Mouse (Mus musculus) forebrain, embryonic 14.5 days (tissue): ENCODE measurements at regions not wholly inside any gene's neighbourhood (a gene's known extent, or its start where the extent isn't known, plus 50 kb on each side); places are given as distances from the start of the nearest gene placed in this dataset.
A peak's percentile ranks its signal among the peaks of the same experiment; 100 is the strongest.

ENCODE experiments used
- ATAC-seq: fragments of 200-750 bp; cut with Nextera tagmentation; 2 replicates; pipeline ENCODE4 v1.8.0; 2017; ENCODE audit warnings: mild to moderate bottlenecking, moderate library complexity
- DNase-seq: peaks from one replicate; pipeline ENCODE4 v3.0.0-alpha.2; 2015; ENCODE audit warnings: low spot score
- H3K27ac ChIP-seq: fragments of 300-500 bp; sonication (generic); 2 replicates; pipeline ENCODE4 v1.5.1; 2014; ENCODE audit warnings: low read depth, mild to moderate bottlenecking, control low read depth, low read length, moderate library complexity
- H3K27me3 ChIP-seq: fragments of 300-500 bp; sonication (generic); replicated peaks from 2 replicates; pipeline ENCODE4 v1.6.1; 2014; ENCODE audit warnings: low read length, control low read depth, mixed read lengths; ENCODE audit not compliant: control insufficient read depth, insufficient read depth
- H3K36me3 ChIP-seq: fragments of 300-500 bp; sonication (generic); 2 replicates; pipeline ENCODE4 v1.6.1; 2014; ENCODE audit warnings: low read length, control low read depth; ENCODE audit not compliant: control insufficient read depth, insufficient read depth
- H3K4me1 ChIP-seq: fragments of 300-500 bp; sonication (generic); 2 replicates; pipeline ENCODE4 v1.6.1; 2014; ENCODE audit warnings: antibody characterized with exemption, low read length, control low read depth; ENCODE audit not compliant: control insufficient read depth, insufficient read depth
- H3K4me2 ChIP-seq: fragments of 300-500 bp; sonication (generic); 2 replicates; pipeline ENCODE4 v1.6.1; 2014; ENCODE audit warnings: mild to moderate bottlenecking, control low read depth, low read length
- H3K4me3 ChIP-seq: fragments of 300-500 bp; sonication (generic); 2 replicates; pipeline ENCODE4 v1.5.1; 2014; ENCODE audit warnings: low read depth, low read length, control low read depth
- H3K9ac ChIP-seq: fragments of 300-500 bp; sonication (generic); 2 replicates; pipeline ENCODE4 v1.6.1; 2014; ENCODE audit warnings: mild to moderate bottlenecking, low read length, control low read depth, moderate library complexity
- H3K9me3 ChIP-seq: fragments of 300-500 bp; sonication (generic); replicated peaks from 2 replicates; pipeline ENCODE4 v1.6.1; 2016; ENCODE audit warnings: low read length, control low read depth, mixed read lengths; ENCODE audit not compliant: control insufficient read depth
- WGBS: fragments of 180-500 bp; shearing (Covaris S2); extraction: QIAGEN DNeasy Blood & Tissue Kit; methylation state at CpG from one replicate; pipeline ENCODE4 v1.1.7; 2014; 5-methylcytosine and 5-hydroxymethylcytosine counted together

DNA sequence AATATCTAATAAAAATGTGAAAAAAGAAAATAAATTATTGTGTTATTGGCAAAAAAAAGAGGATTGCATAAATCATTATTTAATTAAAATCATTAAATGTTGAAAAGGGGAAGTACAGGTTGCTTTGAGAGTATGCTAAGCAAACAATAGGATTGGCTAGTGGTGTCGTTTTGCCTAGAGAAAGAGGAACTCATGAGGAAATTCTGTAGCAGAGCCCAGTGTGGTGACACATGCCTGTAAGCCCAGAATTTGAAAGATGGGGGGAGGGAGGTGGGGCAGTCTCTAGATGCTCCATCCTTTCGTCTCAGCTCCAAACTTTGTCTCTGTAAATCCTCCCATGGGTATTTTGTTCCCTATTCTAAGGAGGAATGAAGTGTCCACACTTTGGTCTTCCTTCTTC lies 388.3 kb downstream of the Rpl36a-ps1 start:
- Histone ChIP-seq H3K4me2 (no peak overlapping the region), H3K36me3 (no peaks in the 10 kb centered on the region), H3K27me3 (no peaks in the 10 kb centered on the region), H3K9me3 (no peaks in the 10 kb centered on the region), H3K27ac (no peak overlapping the region), H3K4me3 (no peak overlapping the region), H3K4me1 (no peaks in the 10 kb centered on the region), H3K9ac (no peak overlapping the region)
- ATAC-seq (no peak), DNase-seq (no peak)
- 62% methylated on average over 2 of the region's 2 CpGs for WGBS

DNA sequence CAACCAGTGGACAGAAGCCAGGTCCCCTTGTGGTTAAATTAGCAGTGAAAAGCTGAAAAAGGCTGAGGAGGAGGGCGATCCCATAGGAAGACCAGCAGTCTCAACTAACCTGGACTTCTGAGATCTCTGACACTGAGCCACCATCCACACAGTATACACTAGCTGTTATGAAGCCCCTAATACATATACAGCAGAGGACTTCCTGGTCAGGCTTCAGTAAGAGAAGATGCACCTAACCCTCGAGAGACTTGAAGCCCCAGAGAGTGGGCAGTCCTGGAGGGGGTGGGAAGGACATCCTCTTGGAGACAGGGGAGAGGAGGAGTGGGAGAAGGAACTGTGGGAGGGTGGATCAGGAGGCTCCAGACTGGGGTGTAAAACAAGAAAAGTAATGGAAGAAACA lies 397.9 kb downstream of the Rpl36a-ps1 start:
- WGBS, result 88% methylated on average over 2 of the region's 2 CpGs
- Histone ChIP-seq H3K4me3 (no peak overlapping the region), H3K36me3 (no peaks in the 10 kb centered on the region), H3K4me1 (no peaks in the 10 kb centered on the region), H3K4me2 (no peak overlapping the region), H3K27me3 (no peaks in the 10 kb centered on the region), H3K9me3 (no peaks in the 10 kb centered on the region), H3K27ac (no peak overlapping the region), H3K9ac (no peak overlapping the region)
- ATAC-seq, result no peak
- no peak for DNase-seq

DNA sequence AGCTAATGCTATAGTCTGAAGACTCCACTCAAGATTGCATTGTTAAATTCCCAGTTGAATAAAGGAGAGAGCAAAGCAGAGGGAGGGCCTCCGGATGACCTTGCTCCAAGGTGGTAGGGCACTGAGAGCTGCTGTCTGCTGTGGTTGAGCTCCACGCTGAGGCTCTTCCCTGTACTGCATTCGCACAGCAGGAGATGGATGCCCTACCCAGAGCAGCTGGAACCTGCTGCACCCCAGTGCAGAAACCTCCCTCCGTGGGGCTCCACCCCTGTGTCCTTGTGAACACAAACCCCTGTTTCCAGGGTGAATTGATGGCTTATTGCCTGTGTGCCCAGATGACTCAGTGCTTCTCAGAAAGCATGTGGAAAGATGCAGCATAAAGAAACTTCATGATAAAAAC lies 404.3 kb downstream of the Rpl36a-ps1 start:
- no peak overlapping the region for H3K4me2 ChIP-seq
- WGBS, result 5% methylated on average over 4 of the region's 4 CpGs
- H3K4me1 ChIP-seq, result no peaks in the 10 kb centered on the region
- no peaks in the 10 kb centered on the region for H3K9me3 ChIP-seq
- H3K27me3 ChIP-seq, result no peaks in the 10 kb centered on the region
- H3K4me3 ChIP-seq, result no peak overlapping the region
- ATAC-seq (peak; percentile 63), DNase-seq (peak; percentile 22)
- H3K36me3 ChIP-seq, result no peaks in the 10 kb centered on the region
- H3K9ac ChIP-seq, result no peak overlapping the region
- H3K27ac ChIP-seq, result no peak overlapping the region

DNA sequence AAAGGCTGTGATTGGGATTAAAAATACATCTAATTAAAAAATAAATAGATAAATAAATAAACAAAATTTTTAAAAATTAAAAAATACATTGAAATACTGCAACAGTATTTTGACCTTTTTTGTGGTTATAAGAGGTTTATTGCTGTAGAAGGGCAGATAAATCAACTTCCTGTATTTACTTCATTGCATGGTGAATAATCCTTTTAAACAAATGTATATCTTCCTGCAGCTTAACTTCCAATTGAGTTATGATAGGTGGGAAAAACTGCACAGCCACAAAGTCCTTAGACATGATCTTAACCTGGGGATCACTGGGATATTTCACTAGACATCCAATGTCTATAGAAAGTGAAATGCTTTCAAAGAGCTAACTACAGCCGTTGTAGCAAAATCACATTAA lies 402.1 kb upstream of the Dach1 start:
- Histone ChIP-seq H3K9ac (no peak overlapping the region), H3K27me3 (no peaks in the 10 kb centered on the region), H3K4me2 (no peak overlapping the region), H3K4me3 (no peak overlapping the region), H3K9me3 (no peaks in the 10 kb centered on the region), H3K4me1 (no peaks in the 10 kb centered on the region), H3K36me3 (no peaks in the 10 kb centered on the region), H3K27ac (no peak overlapping the region)
- DNase-seq, result no peak
- ATAC-seq, result no peak
- WGBS, result 95% methylated on average over 1 of the region's 1 CpGs

DNA sequence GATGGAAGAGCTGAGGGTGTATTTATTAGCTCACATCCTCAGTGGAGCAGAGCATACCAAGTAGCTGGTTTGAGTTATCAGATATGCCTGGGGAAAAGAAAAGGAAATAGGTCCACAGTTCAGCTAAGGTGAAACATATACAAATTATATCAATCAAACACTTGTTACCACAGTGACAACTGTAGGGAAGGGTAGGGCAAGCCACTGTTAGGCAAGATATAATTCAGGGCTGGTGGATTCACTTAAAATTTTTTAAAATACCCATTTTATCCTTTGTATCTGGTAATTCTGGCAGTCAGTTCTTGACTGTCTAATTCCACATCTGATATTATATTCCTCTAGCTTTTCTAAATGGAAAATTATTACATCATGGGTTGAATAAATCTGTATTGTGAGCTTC lies 392.4 kb upstream of the Dach1 start:
- no peak for ATAC-seq

DNA sequence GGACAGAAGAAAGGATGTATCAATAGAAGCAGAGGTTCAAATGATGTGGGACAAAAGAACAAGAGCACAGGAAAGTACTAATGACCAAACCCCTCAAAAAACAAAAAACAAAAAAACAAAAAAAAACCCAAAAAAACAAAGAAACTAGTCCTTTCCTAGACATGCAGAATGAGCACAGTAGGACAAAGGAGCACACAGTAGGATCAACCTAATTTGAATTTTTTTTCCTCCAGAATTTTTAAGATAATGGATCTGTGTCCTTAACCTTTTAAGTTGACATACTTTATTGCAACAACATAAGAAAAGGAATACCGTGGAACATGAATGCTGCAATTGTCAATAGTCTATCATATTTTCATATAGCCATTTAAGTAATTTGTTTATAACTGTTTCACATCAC lies 370.2 kb upstream of the Dach1 start:
- Histone ChIP-seq H3K4me3 (no peak overlapping the region), H3K4me2 (no peak overlapping the region), H3K27me3 (no peaks in the 10 kb centered on the region), H3K9me3 (no peaks in the 10 kb centered on the region), H3K27ac (no peak overlapping the region), H3K36me3 (no peaks in the 10 kb centered on the region), H3K9ac (no peak overlapping the region), H3K4me1 (peaks cover 8% of the 10 kb centered on the region; the same call in 1 of the 2 replicates)
- DNase-seq, result no peak
- WGBS, result 96% methylated on average over 1 of the region's 1 CpGs
- no peak for ATAC-seq

More for the DNA sequence above, 392.4 kb upstream of the Dach1 start:
- no peaks in the 10 kb centered on the region for H3K4me1 ChIP-seq
- H3K36me3 ChIP-seq, result no peaks in the 10 kb centered on the region
- no peaks in the 10 kb centered on the region for H3K27me3 ChIP-seq
- H3K4me3 ChIP-seq, result no peak overlapping the region
- H3K9me3 ChIP-seq, result no peaks in the 10 kb centered on the region
- H3K9ac ChIP-seq, result no peak overlapping the region
- no peak for DNase-seq
- no peak overlapping the region for H3K4me2 ChIP-seq
- H3K27ac ChIP-seq, result no peak overlapping the region

DNA sequence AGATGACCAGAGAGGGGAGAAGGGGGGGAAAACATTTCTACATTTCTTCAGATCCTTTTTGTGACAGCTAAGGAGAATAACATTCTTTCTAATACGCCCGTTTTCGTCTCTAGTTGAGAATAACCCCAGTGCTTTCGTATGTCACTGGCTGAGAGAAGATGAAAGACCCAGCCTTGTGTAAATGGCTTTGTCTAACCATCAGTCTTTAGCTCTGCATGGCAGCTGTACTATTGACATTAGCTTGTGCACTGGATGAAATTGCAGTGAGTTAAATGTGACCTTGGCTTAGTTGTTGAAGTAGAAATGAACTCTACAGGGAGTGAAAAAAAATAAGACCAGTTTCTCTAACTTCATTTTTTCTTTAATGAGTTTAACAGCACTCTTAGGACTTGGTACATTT lies 368.7 kb upstream of the Dach1 start:
- H3K27ac ChIP-seq, result no peak overlapping the region
- H3K9ac ChIP-seq, result no peak overlapping the region
- 18% methylated on average over 4 of the region's 4 CpGs for WGBS
- no peaks in the 10 kb centered on the region for H3K9me3 ChIP-seq
- H3K4me3 ChIP-seq, result no peak overlapping the region
- H3K4me1 ChIP-seq, result peaks cover 8% of the 10 kb centered on the region; the same call in 1 of the 2 replicates
- peak; percentile 50 for DNase-seq
- H3K4me2 ChIP-seq, result no peak overlapping the region
- peak; percentile 71; the same call in 1 of the 2 replicates for ATAC-seq
- no peaks in the 10 kb centered on the region for H3K27me3 ChIP-seq
- no peaks in the 10 kb centered on the region for H3K36me3 ChIP-seq

DNA sequence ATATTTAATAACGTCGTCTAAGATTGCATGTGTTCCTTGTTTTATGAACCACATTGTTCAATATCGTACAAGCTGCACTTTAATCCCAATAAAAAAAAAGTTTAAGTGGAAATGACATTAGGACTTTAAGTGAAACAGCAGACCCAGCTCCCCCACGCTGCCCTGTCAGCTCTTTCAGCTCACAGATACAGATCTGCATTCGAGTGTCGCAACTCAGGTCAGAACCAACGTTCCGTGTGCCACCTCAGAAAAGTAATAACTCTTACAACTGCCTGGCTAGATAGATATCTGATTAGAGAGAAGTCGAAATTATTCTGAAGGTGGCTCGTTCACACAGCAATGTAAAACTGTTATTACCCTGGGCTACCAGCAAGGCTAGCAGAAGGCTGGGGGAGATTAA lies 364.0 kb upstream of the Dach1 start:
- Histone ChIP-seq H3K9ac (no peak overlapping the region), H3K36me3 (no peaks in the 10 kb centered on the region), H3K27me3 (no peaks in the 10 kb centered on the region), H3K27ac (no peak overlapping the region), H3K9me3 (no peaks in the 10 kb centered on the region), H3K4me2 (no peak overlapping the region), H3K4me1 (peaks cover 8% of the 10 kb centered on the region; the same call in 1 of the 2 replicates), H3K4me3 (no peak overlapping the region)
- DNase-seq (no peak), ATAC-seq (no peak)
- WGBS, result 85% methylated on average over 10 of the region's 10 CpGs

DNA sequence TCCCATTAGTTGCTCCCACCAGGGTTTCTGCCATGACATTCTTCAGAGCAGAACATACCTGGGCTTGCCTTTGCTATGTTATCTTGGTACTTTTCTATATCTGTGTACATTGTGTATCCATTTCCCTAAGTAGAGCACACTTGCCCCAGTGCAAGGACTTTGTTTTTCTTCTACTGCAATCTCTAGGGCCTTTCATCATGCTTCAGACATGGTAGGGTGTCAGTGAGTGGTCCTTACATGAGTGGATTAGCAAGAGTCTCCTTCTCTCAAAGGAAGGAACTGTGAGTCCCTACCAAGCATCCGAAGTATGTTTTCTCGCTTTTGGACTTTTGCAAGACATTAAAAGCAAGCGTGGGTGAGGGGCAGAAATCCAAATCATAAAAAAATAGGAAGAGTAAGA lies 351.4 kb upstream of the Dach1 start:
- no peak overlapping the region for H3K4me3 ChIP-seq
- no peak overlapping the region for H3K9ac ChIP-seq
- H3K27ac ChIP-seq, result no peak overlapping the region
- no peak overlapping the region for H3K4me2 ChIP-seq
- H3K9me3 ChIP-seq, result no peaks in the 10 kb centered on the region
- ATAC-seq (no peak), DNase-seq (no peak)
- no peaks in the 10 kb centered on the region for H3K27me3 ChIP-seq
- no peaks in the 10 kb centered on the region for H3K4me1 ChIP-seq
- WGBS, result 94% methylated on average over 3 of the region's 3 CpGs
- H3K36me3 ChIP-seq, result no peaks in the 10 kb centered on the region

DNA sequence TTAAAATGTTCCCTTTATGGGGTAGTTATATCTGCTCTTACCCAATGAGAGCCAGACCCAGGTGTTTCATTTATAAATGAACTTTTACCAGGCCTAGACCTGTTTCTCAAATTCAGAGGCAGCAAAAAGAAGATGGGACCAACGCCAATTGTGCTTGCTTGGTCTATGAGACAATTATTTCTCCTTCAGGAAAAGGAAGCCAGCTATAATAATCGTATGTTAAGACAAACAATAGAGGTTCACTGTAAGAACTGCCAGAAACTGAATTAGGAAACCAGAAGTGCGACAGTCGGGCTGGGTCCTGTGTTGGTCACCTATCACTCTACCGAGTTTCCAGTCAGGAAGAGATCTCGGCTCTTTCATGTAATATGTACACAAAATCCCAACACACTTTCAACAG lies 335.8 kb upstream of the Dach1 start:
- no peak for DNase-seq
- Histone ChIP-seq H3K27ac (no peak overlapping the region), H3K36me3 (no peaks in the 10 kb centered on the region), H3K9me3 (no peaks in the 10 kb centered on the region), H3K4me2 (no peak overlapping the region), H3K4me1 (no peaks in the 10 kb centered on the region), H3K27me3 (no peaks in the 10 kb centered on the region), H3K9ac (no peak overlapping the region), H3K4me3 (no peak overlapping the region)
- 84% methylated on average over 6 of the region's 6 CpGs for WGBS
- ATAC-seq, result no peak
